Mouse (Mus musculus): ENCODE data around the gene Gm17617. TPM values are rescaled to one million over a fixed set of nuclear protein-coding genes. Genes with fewer than 3 reads are reported as not detected.
"Not testable (repeated sequence)": the region's sequence is repeated elsewhere in the genome, so short reads cannot be mapped to it uniquely, and the experiment has no call there.

The Gm17617 gene
- polyA plus RNA-seq, 1 experiment from 2014 or later, result not detected

DNA sequence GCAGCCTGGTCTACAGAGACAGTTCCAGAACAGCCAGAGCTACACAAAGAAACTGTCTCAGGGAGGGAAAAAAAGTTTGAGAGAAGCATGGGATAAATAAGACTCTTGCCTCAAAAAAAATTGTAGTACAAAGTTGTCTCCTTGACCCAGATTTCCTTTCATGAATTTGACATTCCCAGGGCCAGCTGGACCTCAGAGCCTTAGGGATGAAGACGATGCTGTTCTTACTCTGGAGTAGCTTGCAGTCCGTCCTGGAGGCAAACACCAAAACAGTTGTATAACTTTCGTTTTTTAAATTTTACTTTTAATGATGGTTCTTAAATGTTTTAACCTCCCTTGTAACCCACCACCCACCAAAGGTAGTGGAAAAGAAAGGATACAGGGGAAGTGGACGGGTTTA, 26.2 kb downstream of the Gm17617 start:
- 94% methylated on average over 4 of the region's 4 CpGs for WGBS
- no peak overlapping the region for H3K27ac ChIP-seq
- H3K4me2 ChIP-seq, result no peak overlapping the region
- H3K36me3 ChIP-seq (replicated peaks), result peaks cover 19% of the 10 kb centered on the region
- ATAC-seq (ENCODE audit: low FRiP score), result no peak
- H3K4me1 ChIP-seq, result peaks cover 13% of the 10 kb centered on the region
- no peaks in the 10 kb centered on the region for H3K9me3 ChIP-seq
- H3K4me3 ChIP-seq (replicated peaks), result no peak overlapping the region
- H3K27me3 ChIP-seq, result no peaks in the 10 kb centered on the region
- H3K9ac ChIP-seq, result no peak overlapping the region

DNA sequence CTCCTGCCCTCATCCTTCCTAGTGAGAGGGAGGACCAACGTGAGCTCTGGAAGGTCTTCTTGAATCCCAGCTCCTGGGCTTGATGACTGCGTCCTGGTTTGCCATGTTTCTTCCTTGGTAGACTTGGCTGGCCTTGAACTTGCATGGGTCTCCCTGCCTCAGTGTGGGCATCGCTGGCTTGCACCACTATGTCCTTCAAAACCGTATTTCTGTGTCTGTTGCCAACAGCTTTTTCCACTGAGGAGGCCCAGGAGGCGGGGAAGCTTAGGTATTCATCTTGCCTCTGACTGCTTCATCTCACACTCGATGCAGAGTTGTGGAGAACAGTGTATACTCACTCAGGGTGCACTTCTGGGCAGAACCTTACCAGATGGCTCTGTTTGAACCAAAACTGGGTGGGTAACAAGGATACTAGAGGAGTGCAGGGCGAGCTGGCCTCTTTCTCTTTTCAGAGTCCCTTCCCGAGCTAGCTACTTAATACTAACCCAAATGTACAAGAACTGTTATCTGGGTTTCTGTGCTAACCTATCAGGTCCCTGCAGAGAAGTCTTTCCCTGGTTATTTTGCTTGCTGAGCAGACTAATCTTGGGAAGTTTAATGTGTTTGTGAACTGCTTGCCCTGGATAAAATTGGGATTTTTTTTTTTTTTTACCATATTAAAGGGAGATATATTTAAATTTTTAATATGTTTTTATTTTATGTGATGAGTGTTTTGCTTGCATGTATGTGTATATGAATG, 27.2 kb downstream of the Gm17617 start:
- H3K27me3 ChIP-seq, result no peaks in the 10 kb centered on the region
- H3K27ac ChIP-seq, result 0 out of 2 replicates have a peak overlapping the region, but pooled peaks have one; percentile 86
- peak overlapping the region; percentile 85 for H3K4me2 ChIP-seq
- H3K4me3 ChIP-seq (replicated peaks), result peak overlapping the region; percentile 85
- no peak for ATAC-seq (ENCODE audit: low FRiP score)
- no peaks in the 10 kb centered on the region for H3K9me3 ChIP-seq
- peak overlapping the region; percentile 86 for H3K9ac ChIP-seq
- peaks cover 13% of the 10 kb centered on the region for H3K4me1 ChIP-seq
- WGBS, result 17% methylated on average over 8 of the region's 8 CpGs
- H3K36me3 ChIP-seq (replicated peaks), result peaks cover 19% of the 10 kb centered on the region

DNA sequence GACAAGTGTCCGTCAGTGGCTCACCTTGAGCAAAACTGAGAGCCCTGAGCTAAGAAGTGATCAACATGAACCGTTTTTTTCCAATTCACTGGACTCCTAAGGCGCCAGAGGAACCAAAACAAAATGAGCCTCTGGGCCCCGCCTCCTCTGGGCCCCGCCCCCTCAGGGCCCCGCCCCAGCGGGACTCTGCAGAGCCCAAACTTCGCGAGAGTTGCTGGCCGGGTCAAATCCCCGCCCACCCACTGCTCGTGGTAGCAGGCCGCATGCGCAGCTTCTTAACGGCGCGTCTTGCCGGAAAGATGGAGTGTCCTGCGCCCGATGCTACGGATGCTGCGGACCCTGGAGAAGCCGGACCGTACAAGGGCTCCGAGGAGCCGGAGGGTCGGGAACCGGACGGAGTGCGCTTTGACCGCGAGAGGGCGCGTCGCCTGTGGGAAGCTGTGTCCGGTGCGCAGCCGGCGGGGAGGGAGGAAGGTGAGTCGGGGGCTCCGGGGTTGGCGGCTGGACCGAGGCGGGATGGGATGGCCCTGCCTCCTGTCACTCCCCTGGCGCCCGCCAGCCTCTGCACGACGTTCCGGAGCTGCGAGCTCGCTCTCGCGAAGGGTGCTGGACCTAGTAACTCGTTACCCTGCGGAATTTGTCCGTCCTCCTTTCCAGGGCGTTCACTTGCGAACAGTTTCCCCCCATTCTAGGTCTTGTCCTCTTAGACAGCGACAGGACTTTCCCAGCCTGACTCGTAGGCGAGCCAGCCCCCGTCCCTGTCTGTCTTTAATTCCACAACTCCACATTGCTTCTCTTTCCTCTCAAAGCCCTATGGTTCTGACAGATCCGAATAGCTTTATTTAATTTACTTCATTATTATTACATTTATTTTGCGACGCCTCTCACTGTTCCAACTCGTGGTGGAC, 28.0 kb downstream of the Gm17617 start, which contains the start of gene Zfp346:
Gene Zfp346, plus strand, starts transcription at position 267 of the 908 bp plus-strand sequence.
- under 1% methylated on average over 66 of the region's 66 CpGs for WGBS
- H3K27me3 ChIP-seq, result no peaks in the 10 kb centered on the region
- H3K4me2 ChIP-seq, result peak within 1 kb of the TSS; percentile 85
- peaks cover 13% of the 10 kb centered on the region for H3K4me1 ChIP-seq
- H3K4me3 ChIP-seq (replicated peaks), result peak within 1 kb of the TSS; percentile 85
- ATAC-seq (ENCODE audit: low FRiP score), result peak; percentile 93
- no peaks in the 10 kb centered on the region for H3K9me3 ChIP-seq
- peaks cover 19% of the 10 kb centered on the region for H3K36me3 ChIP-seq (replicated peaks)
- peak within 1 kb of the TSS; percentile 86 for H3K27ac ChIP-seq
- H3K9ac ChIP-seq, result peak within 1 kb of the TSS; percentile 86

DNA sequence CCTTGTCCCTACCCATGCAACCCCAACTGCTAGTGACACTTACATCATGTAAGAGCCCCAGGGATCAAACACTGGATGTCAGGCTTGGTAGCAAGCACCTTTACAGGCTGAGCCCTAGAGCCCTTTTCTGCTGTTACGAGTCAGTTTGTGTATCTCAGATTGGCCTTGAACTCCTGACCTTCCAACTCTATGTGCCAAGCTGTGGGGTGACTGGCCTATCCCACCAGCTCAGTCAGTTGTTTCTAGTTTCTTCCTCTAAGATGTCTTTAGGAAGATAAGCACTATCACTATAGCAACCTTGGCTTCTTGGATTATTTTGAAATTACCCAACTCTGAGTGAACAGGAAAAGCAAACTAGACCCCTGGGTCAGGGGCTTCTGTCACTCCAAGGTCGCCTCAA, 30.0 kb downstream of the Gm17617 start:
- no peak overlapping the region for H3K4me2 ChIP-seq
- H3K4me1 ChIP-seq, result peaks cover 20% of the 10 kb centered on the region
- no peak overlapping the region for H3K27ac ChIP-seq
- no peak for ATAC-seq (ENCODE audit: low FRiP score)
- no peaks in the 10 kb centered on the region for H3K9me3 ChIP-seq
- WGBS, result 82% methylated on average over 2 of the region's 2 CpGs
- H3K36me3 ChIP-seq (replicated peaks), result peaks cover 11% of the 10 kb centered on the region
- H3K27me3 ChIP-seq, result no peaks in the 10 kb centered on the region
- H3K9ac ChIP-seq, result no peak overlapping the region
- H3K4me3 ChIP-seq (replicated peaks), result no peak overlapping the region

DNA sequence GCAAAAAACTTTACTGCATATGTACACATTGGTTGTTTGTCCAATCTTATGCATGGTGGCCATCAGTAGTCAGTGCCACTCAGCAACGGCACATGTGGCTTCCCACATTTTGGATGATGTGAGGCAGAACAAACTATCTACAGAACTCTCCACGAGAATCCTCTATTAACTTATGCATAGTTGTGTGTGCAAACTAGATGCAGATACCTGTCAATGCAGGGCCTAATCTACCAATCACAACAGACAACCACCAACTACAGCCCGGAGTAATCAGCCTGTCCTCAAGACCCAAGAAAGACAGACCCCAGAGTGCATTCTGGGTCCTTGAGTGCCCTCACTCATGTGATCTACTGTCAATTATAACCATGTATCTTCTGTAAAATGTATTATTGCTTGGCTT, 31.0 kb downstream of the Gm17617 start:
- Histone ChIP-seq H3K27ac (no peak overlapping the region), H3K9me3 (no peaks in the 10 kb centered on the region), H3K4me3 (replicated peaks) (no peak overlapping the region), H3K9ac (no peak overlapping the region), H3K36me3 (replicated peaks) (peaks cover under 1% of the 10 kb centered on the region; the same call in 1 of the 2 replicates), H3K4me2 (no peak overlapping the region), H3K27me3 (no peaks in the 10 kb centered on the region), H3K4me1 (peaks cover 20% of the 10 kb centered on the region)
- ATAC-seq (ENCODE audit: low FRiP score), result no peak
- WGBS, result 96% methylated on average over 3 of the region's 3 CpGs

DNA sequence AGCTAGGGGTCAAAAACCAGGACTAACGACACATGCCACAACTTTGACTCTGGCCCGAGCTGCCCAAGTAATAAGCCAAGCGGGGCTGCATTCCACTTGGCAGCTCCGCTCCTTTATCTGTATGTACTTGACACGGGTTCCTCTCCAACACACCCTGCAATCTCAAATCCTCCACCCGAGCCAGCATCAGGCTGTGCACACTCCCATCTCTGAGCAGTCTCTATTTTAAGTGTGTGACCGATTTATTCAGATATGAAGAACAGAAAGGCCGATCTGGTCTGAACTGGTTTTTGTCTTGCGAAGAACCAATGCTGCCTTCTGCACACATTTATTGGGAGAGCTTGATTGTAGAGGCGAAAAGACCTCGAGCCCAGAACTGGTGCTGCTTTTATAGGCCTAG, 31.7 kb downstream of the Gm17617 start:
- Histone ChIP-seq H3K4me1 (peaks cover 17% of the 10 kb centered on the region), H3K9ac (no peak overlapping the region)
- no peak for ATAC-seq (ENCODE audit: low FRiP score)

DNA sequence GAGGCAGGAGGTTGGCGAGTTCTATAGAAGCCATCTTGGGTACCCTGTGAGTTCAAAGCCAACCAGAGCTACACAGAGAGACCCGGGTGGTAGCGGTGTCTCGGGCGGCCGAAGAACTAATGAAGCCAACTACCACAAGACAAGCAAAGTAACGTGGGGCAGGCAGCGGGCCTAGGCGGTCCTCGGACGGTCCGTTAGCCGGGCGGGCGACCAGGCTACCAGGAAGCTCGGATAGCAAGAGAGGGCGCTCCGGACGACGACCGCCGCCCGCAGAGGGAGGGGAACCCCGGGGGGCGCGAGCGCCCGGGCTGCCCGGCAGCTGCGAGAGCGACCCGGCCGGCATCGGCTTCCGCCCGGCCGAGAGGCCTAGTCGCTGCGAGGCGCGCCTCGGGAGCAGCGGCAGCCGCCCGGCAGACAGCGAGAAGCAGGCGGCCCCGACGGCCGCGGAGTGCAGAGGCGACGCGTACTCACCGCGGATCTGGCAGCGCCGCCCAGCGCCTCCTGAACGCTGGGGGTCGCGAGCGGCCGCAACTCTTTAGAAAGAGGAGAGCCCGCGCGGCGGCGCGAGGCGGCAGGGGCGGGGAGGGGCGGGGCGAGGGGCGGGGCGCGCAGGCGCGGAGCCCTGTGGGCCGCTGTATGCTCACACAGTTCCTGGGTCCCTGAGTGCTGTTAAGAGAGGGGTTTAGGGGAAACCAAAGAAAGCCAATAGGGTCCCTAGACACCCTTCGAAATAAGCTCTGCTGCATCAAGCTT, 33.4 kb downstream of the Gm17617 start, which contains the start of gene Uimc1:
Gene Uimc1, minus strand, starts transcription at position 575 of the 753 bp plus-strand sequence.
- Histone ChIP-seq H3K9ac (peak within 1 kb of the TSS; percentile 91), H3K27ac (peak within 1 kb of the TSS; percentile 90), H3K9me3 (no peaks in the 10 kb centered on the region), H3K36me3 (replicated peaks) (no peaks in the 10 kb centered on the region), H3K4me3 (replicated peaks) (peak within 1 kb of the TSS; percentile 88), H3K4me2 (peak within 1 kb of the TSS; percentile 52), H3K27me3 (no peaks in the 10 kb centered on the region), H3K4me1 (peaks cover 8% of the 10 kb centered on the region)
- WGBS, result under 1% methylated on average over 72 of the region's 81 CpGs
- peak; percentile 95 for ATAC-seq (ENCODE audit: low FRiP score)

More for the DNA sequence above, 31.7 kb downstream of the Gm17617 start:
- 97% methylated on average over 11 of the region's 11 CpGs for WGBS
- H3K4me3 ChIP-seq (replicated peaks), result no peak overlapping the region
- no peak overlapping the region for H3K4me2 ChIP-seq
- no peaks in the 10 kb centered on the region for H3K36me3 ChIP-seq (replicated peaks)
- H3K9me3 ChIP-seq, result no peaks in the 10 kb centered on the region
- no peaks in the 10 kb centered on the region for H3K27me3 ChIP-seq
- no peak overlapping the region for H3K27ac ChIP-seq

DNA sequence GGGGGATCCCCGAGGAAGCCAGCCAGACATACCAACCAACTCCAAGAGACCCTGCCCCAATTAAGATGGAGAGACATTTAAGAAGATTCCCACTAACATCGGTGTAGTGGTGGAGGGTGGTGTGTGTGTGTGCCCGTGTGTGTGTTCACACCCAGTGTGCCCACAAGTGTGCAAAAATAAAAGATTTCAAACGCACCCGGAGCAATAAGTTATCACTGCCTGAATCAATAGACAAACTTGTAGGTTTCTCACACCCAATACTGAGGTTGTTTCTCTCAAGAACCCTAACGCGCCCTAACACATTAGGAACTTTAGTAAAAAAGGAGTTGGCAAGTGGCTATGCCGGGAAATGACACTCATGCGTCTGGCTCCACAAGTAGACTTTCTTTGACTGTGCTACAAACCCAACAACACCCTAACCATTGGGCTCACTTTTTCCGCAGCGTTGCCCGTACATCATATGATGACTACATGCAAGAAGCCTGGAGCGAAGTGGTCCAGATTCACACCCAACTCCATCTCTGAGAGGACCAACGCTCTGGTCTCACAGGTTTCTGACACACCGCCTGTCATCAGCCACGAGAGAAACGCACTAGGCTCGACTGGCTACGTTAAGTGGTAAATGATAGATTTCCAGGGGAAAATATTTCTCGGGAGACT, 34.2 kb downstream of the Gm17617 start:
- peaks cover 8% of the 10 kb centered on the region for H3K4me1 ChIP-seq
- no peaks in the 10 kb centered on the region for H3K36me3 ChIP-seq (replicated peaks)
- no peaks in the 10 kb centered on the region for H3K9me3 ChIP-seq
- H3K9ac ChIP-seq, result peak overlapping the region; percentile 91
- H3K27ac ChIP-seq, result no peak overlapping the region; the same call in 1 of the 2 replicates
- ATAC-seq (ENCODE audit: low FRiP score), result no peak
- H3K4me2 ChIP-seq, result peak overlapping the region; percentile 52
- no peaks in the 10 kb centered on the region for H3K27me3 ChIP-seq
- WGBS, result 41% methylated on average over 20 of the region's 20 CpGs
- peak overlapping the region; percentile 88 for H3K4me3 ChIP-seq (replicated peaks)

DNA sequence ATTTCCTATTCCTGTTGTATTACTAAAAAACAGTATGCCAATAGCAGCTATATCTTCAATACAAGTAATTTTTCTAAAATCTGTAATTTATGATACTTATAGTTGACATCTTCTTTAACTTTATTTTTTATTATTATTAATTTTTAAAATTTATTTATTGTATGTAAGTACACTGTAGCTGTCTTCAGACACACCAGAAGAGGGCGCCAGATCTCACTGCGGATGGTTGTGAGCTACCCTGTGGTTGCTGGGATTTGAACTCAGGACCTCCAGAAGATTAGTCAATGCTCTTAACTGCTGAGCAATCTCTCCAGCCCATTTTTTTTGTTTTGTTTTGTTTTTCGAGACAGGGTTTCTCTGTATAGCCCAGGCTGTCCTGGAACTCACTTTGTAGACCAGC, 35.5 kb downstream of the Gm17617 start:
- not testable (repeated sequence) for H3K4me1 ChIP-seq; H3K36me3 ChIP-seq (replicated peaks); H3K9ac ChIP-seq; H3K4me2 ChIP-seq; H3K27me3 ChIP-seq; H3K9me3 ChIP-seq; ATAC-seq (ENCODE audit: low FRiP score); H3K27ac ChIP-seq; H3K4me3 ChIP-seq (replicated peaks)
- WGBS, result 95% methylated on average over 3 of the region's 3 CpGs

DNA sequence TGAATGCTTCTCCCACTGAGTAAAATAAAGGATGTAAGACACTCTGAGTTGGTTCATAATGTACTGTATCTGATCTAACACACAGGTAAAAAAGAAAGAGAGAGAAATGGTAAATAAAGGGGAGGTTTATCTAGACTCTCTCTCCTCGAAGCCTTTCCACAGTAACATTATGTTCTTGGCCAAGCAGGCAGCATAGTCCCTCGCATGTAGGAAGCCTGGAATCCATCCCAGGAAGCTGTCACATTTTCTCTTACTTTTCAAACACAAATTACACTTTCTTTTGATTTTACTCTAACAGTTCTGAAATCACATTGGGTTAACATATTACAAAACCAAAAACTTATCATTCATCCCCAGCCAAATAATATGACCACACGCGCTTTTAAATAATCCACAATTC, 40.8 kb downstream of the Gm17617 start:
- Histone ChIP-seq H3K4me2 (no peak overlapping the region), H3K9me3 (no peaks in the 10 kb centered on the region), H3K4me1 (no peaks in the 10 kb centered on the region), H3K27me3 (no peaks in the 10 kb centered on the region), H3K27ac (no peak overlapping the region), H3K36me3 (replicated peaks) (peaks cover 14% of the 10 kb centered on the region), H3K9ac (no peak overlapping the region), H3K4me3 (replicated peaks) (no peak overlapping the region)
- no peak for ATAC-seq (ENCODE audit: low FRiP score)
- WGBS, result 96% methylated on average over 4 of the region's 4 CpGs

Measured in forebrain, embryonic 12.5 days (tissue).